Mouse (Mus musculus) left cerebral cortex, postnatal 25 days (tissue): ENCODE data around the gene Ccdc9b. TPM values are rescaled to one million over a fixed set of nuclear protein-coding genes. Genes with fewer than 3 reads are reported as not detected.

Experiments
- DNase-seq, 2 experiments: peaks; one replicate each; pipeline ENCODE4 v3.0.0; 2022; ENCODE audit warnings: low spot score in 2 of 2, mixed read lengths in 1 of 2
- intact Hi-C: fragments of 180-260 bp; cut with DNase I; formaldehyde crosslinking; loops from one replicate; pipeline ENCODE4 v1.15.1; 2025
- total RNA-seq, 2 experiments: library from RNA; stranded (reverse); gene quantifications; 2 replicates each; pipeline ENCODE4 v1.2.3; 2021

Gene Ccdc9b
- total RNA-seq, 2 experiments from 2014 or later: 3.7 to 3.8 TPM

- intact Hi-C loops: no loop called here
- no peak for DNase-seq
Measured at GRCm38 (mm10) chr2:118729194-118729593, 33.3 kb downstream of the Ccdc9b start.

GRCm38 (mm10) chr2:118728337-118728736, 34.1 kb downstream of the Ccdc9b start, which contains the start of gene Plcb2:
Plcb2 (minus strand) TSS chr2:118728438.
- DNase-seq: no peak
- intact Hi-C loops: no loop called here

- no peak for DNase-seq
Measured at GRCm38 (mm10) chr2:118727911-118728310, 34.5 kb downstream of the Ccdc9b start.

GRCm38 (mm10) chr2:118726873-118727272, 35.6 kb downstream of the Ccdc9b start:
- intact Hi-C loops: no loop called here
- no peak for DNase-seq

More at GRCm38 (mm10) chr2:118727911-118728310, 34.5 kb downstream of the Ccdc9b start:
- intact Hi-C loops: no loop called here

- intact Hi-C loops: no loop called here
- DNase-seq: no peak
Measured at GRCm38 (mm10) chr2:118725511-118725910, 37.0 kb downstream of the Ccdc9b start.

GRCm38 (mm10) chr2:118723693-118724486, 38.6 kb downstream of the Ccdc9b start:
- intact Hi-C loops: no loop called here
- DNase-seq: no peak

GRCm38 (mm10) chr2:118716677-118717076, 45.8 kb downstream of the Ccdc9b start:
- intact Hi-C loops: no loop called here
- no peak for DNase-seq

- peak; percentile 77 to 91 for DNase-seq
- intact Hi-C loops: no loop called here
Measured at GRCm38 (mm10) chr2:118714230-118714629, 48.2 kb downstream of the Ccdc9b start.

GRCm38 (mm10) chr2:118713631-118714030, 48.8 kb downstream of the Ccdc9b start:
- no peak for DNase-seq
- intact Hi-C loops: no loop called here

- peak; percentile 58 to 63 for DNase-seq
- intact Hi-C loops: no loop called here
Measured at GRCm38 (mm10) chr2:118711038-118711494, 51.4 kb downstream of the Ccdc9b start.

- intact Hi-C loops: no loop called here
- no peak for DNase-seq
Measured at GRCm38 (mm10) chr2:118709655-118710221, 52.7 kb downstream of the Ccdc9b start.

GRCm38 (mm10) chr2:118708472-118708871, 54.0 kb downstream of the Ccdc9b start:
- no peak for DNase-seq
- intact Hi-C loops: no loop called here

- DNase-seq: peak in 1 of 2 experiments; percentile 68
- intact Hi-C loops: no loop called here
Measured at GRCm38 (mm10) chr2:118706436-118706835, 56.0 kb downstream of the Ccdc9b start.

Other genes with a start within 250 kb of the Ccdc9b start
- 1 to 10 TPM; 2.3 to 4.1 TPM for gene Bmf, start 213.0 kb downstream of the Ccdc9b start, total RNA-seq
- 1 to 10 TPM; 1.1 to 1.2 TPM for gene Bub1b, start 164.4 kb downstream of the Ccdc9b start, total RNA-seq
- gene Pak6, start 99.4 kb downstream of the Ccdc9b start, total RNA-seq: 100 to 1,000 TPM in 1 of 2 experiments, 10 to 100 TPM in 1; 92.1 to 103 TPM
- 10 to 100 TPM; 22.4 to 34.4 TPM for gene Ankrd63, start 58.7 kb downstream of the Ccdc9b start, total RNA-seq
- gene Plcb2, start 34.2 kb downstream of the Ccdc9b start, total RNA-seq: 1 to 10 TPM; 2.1 to 2.6 TPM
- 10 to 100 TPM; 38.3 to 39.7 TPM for gene Inafm2, start 16.9 kb downstream of the Ccdc9b start, total RNA-seq
- gene Phgr1, start 10.1 kb upstream of the Ccdc9b start, total RNA-seq: not detected
- 100 to 1,000 TPM; 186 to 188 TPM for gene Disp2, start 17.1 kb upstream of the Ccdc9b start, total RNA-seq
- 1 to 10 TPM in 1 of 2 experiments, under 1 TPM in 1; 0.94 to 2.2 TPM for gene Knstrn, start 51.3 kb upstream of the Ccdc9b start, total RNA-seq
- 10 to 100 TPM; 57.3 to 70.7 TPM for gene Ivd, start 99.3 kb upstream of the Ccdc9b start, total RNA-seq
- 10 to 100 TPM; 38.8 to 41.9 TPM for gene Bahd1, start 137.7 kb upstream of the Ccdc9b start, total RNA-seq
- gene Chst14, start 163.8 kb upstream of the Ccdc9b start, total RNA-seq: 1 to 10 TPM; 2.3 to 2.5 TPM